Mouse (Mus musculus): Measurements from ENCODE around the gene Agpat3. TPM values are rescaled to one million over a fixed set of nuclear protein-coding genes. Genes with fewer than 3 reads are reported as not detected.

Agpat3 gene
- polyA plus RNA-seq, 1 experiment, result 95.0 TPM

DNA sequence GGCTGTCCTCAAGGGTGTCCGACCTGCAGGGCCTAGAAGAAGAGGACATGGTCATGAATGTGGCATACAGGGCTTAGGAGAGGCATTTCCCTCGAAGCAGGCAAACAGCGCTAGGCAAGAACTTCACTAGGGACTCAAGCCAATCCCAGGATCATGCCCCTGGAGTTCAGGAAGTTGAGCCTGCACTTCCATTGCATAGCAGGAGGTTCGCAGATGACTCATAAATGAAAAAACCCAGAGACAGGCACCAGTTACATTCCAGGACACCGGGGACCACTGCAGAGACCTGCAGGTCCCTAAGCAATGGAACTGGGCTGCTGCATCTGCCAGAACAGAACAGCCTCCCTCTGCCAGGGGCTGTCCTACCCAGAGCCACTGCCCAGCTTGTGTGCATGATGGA lies 23.0 kb downstream of the Agpat3 start:
- Histone ChIP-seq H3K27me3 (ENCODE audit: control insufficient read depth, insufficient read depth, insufficient read length) (no peaks in the 10 kb centered on the region), H3K36me3 (ENCODE audit: control insufficient read depth, insufficient read depth) (peaks cover 20% of the 10 kb centered on the region), H3K79me2 (ENCODE audit: control insufficient read depth, insufficient read depth) (peaks cover 38% of the 10 kb centered on the region), H3K79me3 (ENCODE audit: low read depth) (peaks cover 7% of the 10 kb centered on the region), H3ac (ENCODE audit: control insufficient read depth, insufficient read length, low read depth) (no peak overlapping the region), H3K4me3 (ENCODE audit: insufficient read depth, poor library complexity, severe bottlenecking) (no peak overlapping the region)
- TF ChIP-seq FOSL1 (IDR thresholded peaks at IDR 0.05; ENCODE audit: insufficient read depth, low read length, poor library complexity, severe bottlenecking) (no peak), USF1 (IDR thresholded peaks at IDR 0.05; ENCODE audit: low read depth) (no peak), MAX (IDR thresholded peaks at IDR 0.05) (no peak), CEBPB (IDR thresholded peaks at IDR 0.05; ENCODE audit: low read depth) (no peak), MYOG (IDR thresholded peaks at IDR 0.05; ENCODE audit: control insufficient read depth, extremely low read depth, insufficient read length) (no peak), MYOD1 (IDR thresholded peaks at IDR 0.05; ENCODE audit: control insufficient read depth, insufficient read length, low read depth) (no peak), CTCF (IDR thresholded peaks at IDR 0.05; ENCODE audit: control insufficient read depth, insufficient read depth, insufficient read length) (no peak)

- TF ChIP-seq CEBPB (IDR thresholded peaks at IDR 0.05; ENCODE audit: low read depth), result no peak
- TF ChIP-seq CTCF (IDR thresholded peaks at IDR 0.05; ENCODE audit: control insufficient read depth, insufficient read depth, insufficient read length), result no peak
- TF ChIP-seq MAX (IDR thresholded peaks at IDR 0.05), result no peak
- no peak for TF ChIP-seq MYOD1 (IDR thresholded peaks at IDR 0.05; ENCODE audit: control insufficient read depth, insufficient read length, low read depth)
- no peak for TF ChIP-seq MYOG (IDR thresholded peaks at IDR 0.05; ENCODE audit: control insufficient read depth, extremely low read depth, insufficient read length)
- no peak for TF ChIP-seq USF1 (IDR thresholded peaks at IDR 0.05; ENCODE audit: low read depth)
- no peak for TF ChIP-seq FOSL1 (IDR thresholded peaks at IDR 0.05; ENCODE audit: insufficient read depth, low read length, poor library complexity, severe bottlenecking)
- Histone ChIP-seq H3K79me3 (ENCODE audit: low read depth) (peaks cover 7% of the 10 kb centered on the region), H3K36me3 (ENCODE audit: control insufficient read depth, insufficient read depth) (peaks cover 20% of the 10 kb centered on the region), H3ac (ENCODE audit: control insufficient read depth, insufficient read length, low read depth) (no peak overlapping the region), H3K4me3 (ENCODE audit: insufficient read depth, poor library complexity, severe bottlenecking) (no peak overlapping the region), H3K79me2 (ENCODE audit: control insufficient read depth, insufficient read depth) (peaks cover 28% of the 10 kb centered on the region), H3K27me3 (ENCODE audit: control insufficient read depth, insufficient read depth, insufficient read length) (no peaks in the 10 kb centered on the region)
Observed at GRCm38 (mm10) chr10:78328011-78328575, 24.2 kb downstream of the Agpat3 start.

GRCm38 (mm10) chr10:78325916-78326647 lies 26.2 kb downstream of the Agpat3 start:
- Histone ChIP-seq H3ac (ENCODE audit: control insufficient read depth, insufficient read length, low read depth) (no peak overlapping the region), H3K4me3 (ENCODE audit: insufficient read depth, poor library complexity, severe bottlenecking) (no peak overlapping the region), H3K27me3 (ENCODE audit: control insufficient read depth, insufficient read depth, insufficient read length) (no peaks in the 10 kb centered on the region), H3K36me3 (ENCODE audit: control insufficient read depth, insufficient read depth) (peaks cover 20% of the 10 kb centered on the region), H3K79me3 (ENCODE audit: low read depth) (peaks cover 2% of the 10 kb centered on the region), H3K79me2 (ENCODE audit: control insufficient read depth, insufficient read depth) (peaks cover 20% of the 10 kb centered on the region)
- TF ChIP-seq USF1 (IDR thresholded peaks at IDR 0.05; ENCODE audit: low read depth) (no peak), CTCF (IDR thresholded peaks at IDR 0.05; ENCODE audit: control insufficient read depth, insufficient read depth, insufficient read length) (no peak), MAX (IDR thresholded peaks at IDR 0.05) (no peak), MYOG (IDR thresholded peaks at IDR 0.05; ENCODE audit: control insufficient read depth, extremely low read depth, insufficient read length) (no peak), MYOD1 (IDR thresholded peaks at IDR 0.05; ENCODE audit: control insufficient read depth, insufficient read length, low read depth) (no peak), CEBPB (IDR thresholded peaks at IDR 0.05; ENCODE audit: low read depth) (no peak), FOSL1 (IDR thresholded peaks at IDR 0.05; ENCODE audit: insufficient read depth, low read length, poor library complexity, severe bottlenecking) (no peak)

DNA sequence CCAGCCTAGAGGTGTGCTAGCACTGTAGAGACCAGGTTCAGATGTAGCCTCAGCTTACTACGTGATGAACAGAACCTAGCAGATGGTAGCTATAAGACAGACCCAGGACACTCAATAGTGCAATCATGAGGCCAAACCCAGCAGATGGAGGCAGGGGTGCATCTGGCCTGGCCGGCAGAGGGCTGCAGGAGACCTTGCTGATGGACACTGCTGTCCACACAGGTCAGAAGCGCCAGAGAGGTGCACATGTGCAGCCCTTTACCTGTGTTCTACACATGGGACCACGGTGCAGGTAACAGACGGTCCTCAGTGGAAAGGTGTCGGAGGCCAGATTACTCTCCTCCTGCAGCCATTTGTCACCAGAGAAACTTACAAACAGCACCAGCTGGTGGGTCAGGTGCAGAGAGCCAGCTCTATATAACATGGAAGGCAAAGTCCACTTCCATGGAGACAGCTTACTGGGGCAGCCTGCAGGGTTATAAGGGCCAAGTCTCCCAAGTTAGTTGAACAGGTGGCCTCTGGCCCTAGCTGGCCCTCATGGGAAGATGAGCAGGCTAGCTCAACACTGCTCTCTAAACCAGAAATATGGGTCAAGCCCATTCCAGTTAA lies 27.6 kb downstream of the Agpat3 start:
- peaks cover 10% of the 10 kb centered on the region for H3K79me2 ChIP-seq (ENCODE audit: control insufficient read depth, insufficient read depth)
- H3K79me3 ChIP-seq (ENCODE audit: low read depth), result no peaks in the 10 kb centered on the region
- TF ChIP-seq MYOG (IDR thresholded peaks at IDR 0.05; ENCODE audit: control insufficient read depth, extremely low read depth, insufficient read length), result no peak
- no peak for TF ChIP-seq FOSL1 (IDR thresholded peaks at IDR 0.05; ENCODE audit: insufficient read depth, low read length, poor library complexity, severe bottlenecking)
- no peak for TF ChIP-seq CEBPB (IDR thresholded peaks at IDR 0.05; ENCODE audit: low read depth)
- TF ChIP-seq MAX (IDR thresholded peaks at IDR 0.05), result no peak
- no peak for TF ChIP-seq MYOD1 (IDR thresholded peaks at IDR 0.05; ENCODE audit: control insufficient read depth, insufficient read length, low read depth)
- no peak for TF ChIP-seq USF1 (IDR thresholded peaks at IDR 0.05; ENCODE audit: low read depth)
- TF ChIP-seq CTCF (IDR thresholded peaks at IDR 0.05; ENCODE audit: control insufficient read depth, insufficient read depth, insufficient read length), result no peak
- peaks cover 20% of the 10 kb centered on the region for H3K36me3 ChIP-seq (ENCODE audit: control insufficient read depth, insufficient read depth)
- no peak overlapping the region for H3ac ChIP-seq (ENCODE audit: control insufficient read depth, insufficient read length, low read depth)
- H3K27me3 ChIP-seq (ENCODE audit: control insufficient read depth, insufficient read depth, insufficient read length), result no peaks in the 10 kb centered on the region
- H3K4me3 ChIP-seq (ENCODE audit: insufficient read depth, poor library complexity, severe bottlenecking), result no peak overlapping the region

- H3K79me3 ChIP-seq (ENCODE audit: low read depth), result no peaks in the 10 kb centered on the region
- TF ChIP-seq FOSL1 (IDR thresholded peaks at IDR 0.05; ENCODE audit: insufficient read depth, low read length, poor library complexity, severe bottlenecking), result no peak
- no peak for TF ChIP-seq CTCF (IDR thresholded peaks at IDR 0.05; ENCODE audit: control insufficient read depth, insufficient read depth, insufficient read length)
- TF ChIP-seq USF1 (IDR thresholded peaks at IDR 0.05; ENCODE audit: low read depth), result no peak
- no peak for TF ChIP-seq CEBPB (IDR thresholded peaks at IDR 0.05; ENCODE audit: low read depth)
- no peak for TF ChIP-seq MAX (IDR thresholded peaks at IDR 0.05)
- TF ChIP-seq MYOG (IDR thresholded peaks at IDR 0.05; ENCODE audit: control insufficient read depth, extremely low read depth, insufficient read length), result no peak
- no peak for TF ChIP-seq MYOD1 (IDR thresholded peaks at IDR 0.05; ENCODE audit: control insufficient read depth, insufficient read length, low read depth)
- H3K36me3 ChIP-seq (ENCODE audit: control insufficient read depth, insufficient read depth), result peaks cover 15% of the 10 kb centered on the region
- H3K27me3 ChIP-seq (ENCODE audit: control insufficient read depth, insufficient read depth, insufficient read length), result no peaks in the 10 kb centered on the region
- no peak overlapping the region for H3K4me3 ChIP-seq (ENCODE audit: insufficient read depth, poor library complexity, severe bottlenecking)
- no peak overlapping the region for H3ac ChIP-seq (ENCODE audit: control insufficient read depth, insufficient read length, low read depth)
- no peaks in the 10 kb centered on the region for H3K79me2 ChIP-seq (ENCODE audit: control insufficient read depth, insufficient read depth)
Observed at GRCm38 (mm10) chr10:78323214-78323880, 28.9 kb downstream of the Agpat3 start.

Measured in C2C12 (cell line).